Mouse (Mus musculus) heart, embryonic 11.5 days (tissue): ENCODE results near the gene Rdh19. TPM values are rescaled to one million over a fixed set of nuclear protein-coding genes. Genes with fewer than 3 reads are reported as not detected.
"Not testable (repeated sequence)": the region's sequence is repeated elsewhere in the genome, so short reads cannot be mapped to it uniquely, and the experiment has no call there.

Source experiments
- ATAC-seq: fragments of 200-750 bp; cut with Nextera tagmentation; replicated peaks from 2 replicates; pipeline ENCODE4 v1.8.0; 2017; ENCODE audit warnings: moderate library complexity; ENCODE audit not compliant: insufficient number of reproducible peaks, low FRiP score, low TSS enrichment
- H3K27ac ChIP-seq: fragments of 300-500 bp; sonication (generic); 2 replicates; pipeline ENCODE4 v1.5.1; 2014; ENCODE audit warnings: mild to moderate bottlenecking, low read depth, low read length
- H3K27me3 ChIP-seq: fragments of 300-500 bp; sonication (generic); 2 replicates; pipeline ENCODE4 v1.6.1; 2014; ENCODE audit warnings: mild to moderate bottlenecking, low read length, mixed read lengths; ENCODE audit not compliant: control insufficient read depth, insufficient read depth
- H3K36me3 ChIP-seq: fragments of 300-500 bp; sonication (generic); 2 replicates; pipeline ENCODE4 v1.6.1; 2014; ENCODE audit warnings: mild to moderate bottlenecking, low read length, moderate library complexity, mixed read lengths; ENCODE audit not compliant: control insufficient read depth, insufficient read depth
- H3K4me1 ChIP-seq: fragments of 300-500 bp; sonication (generic); 2 replicates; pipeline ENCODE4 v1.6.1; 2014; ENCODE audit warnings: low read length; ENCODE audit not compliant: control insufficient read depth, insufficient read depth
- H3K4me2 ChIP-seq: fragments of 300-500 bp; sonication (generic); 2 replicates; pipeline ENCODE4 v1.6.1; 2014; ENCODE audit warnings: mild to moderate bottlenecking, moderate library complexity
- H3K4me3 ChIP-seq: fragments of 300-500 bp; sonication (generic); 2 replicates; pipeline ENCODE4 v1.5.1; 2014; ENCODE audit warnings: low read depth, low read length
- H3K9ac ChIP-seq: fragments of 300-500 bp; sonication (generic); 2 replicates; pipeline ENCODE4 v1.6.1; 2014; ENCODE audit warnings: mild to moderate bottlenecking, low read depth, low read length, moderate library complexity
- H3K9me3 ChIP-seq: fragments of 300-500 bp; sonication (generic); replicated peaks from 2 replicates; pipeline ENCODE4 v1.6.1; 2016; ENCODE audit warnings: low read length; ENCODE audit not compliant: control insufficient read depth
- whole genome bisulfite sequencing: fragments of 180-500 bp; shearing (Covaris S2); extraction: QIAGEN DNeasy Blood & Tissue Kit; methylation state at CpG from one replicate; pipeline ENCODE4 v1.1.7; 2014; ENCODE audit not compliant: insufficient replicate concordance; 5-methylcytosine and 5-hydroxymethylcytosine counted together
- polyA plus RNA-seq: library from polyadenylated mRNA; unstranded; fragments of >200 nt; fragmentation: Nextera tagmentation; extraction: Ambion mirVana; gene quantifications from 2 replicates; pipeline ENCODE4 v1.2.1, GENCODE M21; 2014

Rdh19 gene
- polyA plus RNA-seq, 1 experiment from 2014 or later, result not detected

- Histone ChIP-seq H3K27me3 (no peaks in the 10 kb centered on the region), H3K4me2 (no peak overlapping the region), H3K4me3 (no peak overlapping the region), H3K36me3 (no peaks in the 10 kb centered on the region), H3K27ac (no peak overlapping the region), H3K9me3 (no peaks in the 10 kb centered on the region), H3K4me1 (no peaks in the 10 kb centered on the region), H3K9ac (no peak overlapping the region)
- 70% methylated on average over 3 of the region's 3 CpGs for WGBS
- ATAC-seq, result no peak
Observed at GRCm38 (mm10) chr10:127829121-127829520, 20.6 kb upstream of the Rdh19 start.

DNA sequence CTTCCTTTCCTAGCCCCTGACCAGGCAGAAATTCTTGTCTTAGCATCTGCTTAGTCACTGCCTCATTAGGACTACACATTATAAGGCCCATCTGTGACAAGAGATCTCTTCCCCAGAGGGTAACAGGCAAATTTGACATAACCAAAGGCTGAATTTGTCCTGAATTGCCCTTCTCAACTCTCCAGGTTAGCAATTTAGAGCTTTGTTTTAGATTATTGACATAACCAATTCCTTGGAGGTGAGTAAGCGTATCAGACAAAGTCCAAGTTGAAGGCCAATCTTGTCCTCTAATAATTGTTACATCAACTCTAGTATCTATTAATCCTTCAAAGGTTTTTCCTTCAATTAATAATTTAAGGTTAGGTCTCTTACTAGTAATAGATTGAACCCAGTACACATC lies 15.5 kb upstream of the Rdh19 start:
- not testable (repeated sequence) for H3K4me3 ChIP-seq, H3K4me1 ChIP-seq, H3K27ac ChIP-seq, H3K36me3 ChIP-seq, ATAC-seq, H3K9me3 ChIP-seq, H3K9ac ChIP-seq, H3K27me3 ChIP-seq, H3K4me2 ChIP-seq
- WGBS, result 90% methylated on average over 1 of the region's 1 CpGs

DNA sequence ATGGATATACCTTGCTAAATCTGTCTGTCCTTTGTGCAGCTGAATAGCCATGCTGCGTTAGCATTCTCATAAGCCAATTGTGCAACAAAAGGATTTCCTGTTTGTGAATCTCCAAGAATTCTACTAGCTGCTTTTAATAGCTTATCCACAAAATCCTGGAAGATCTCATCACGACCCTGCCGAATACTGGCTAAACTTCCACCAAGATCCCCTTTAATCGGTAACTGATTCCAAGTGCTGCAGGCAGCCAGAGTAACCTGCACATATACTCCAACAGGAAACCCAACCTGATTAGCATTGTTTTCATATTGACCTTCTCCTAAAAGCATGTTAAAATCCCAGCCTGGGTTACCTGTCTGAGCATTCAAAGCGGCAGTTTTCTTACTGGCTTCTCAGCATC lies 14.4 kb upstream of the Rdh19 start:
- H3K36me3 ChIP-seq, result no peaks in the 10 kb centered on the region
- ATAC-seq, result no peak
- no peaks in the 10 kb centered on the region for H3K9me3 ChIP-seq
- 75% methylated on average over 5 of the region's 5 CpGs for WGBS
- no peak overlapping the region for H3K9ac ChIP-seq
- H3K4me3 ChIP-seq, result no peak overlapping the region
- no peak overlapping the region for H3K4me2 ChIP-seq
- H3K27me3 ChIP-seq, result no peaks in the 10 kb centered on the region
- no peak overlapping the region for H3K27ac ChIP-seq
- no peaks in the 10 kb centered on the region for H3K4me1 ChIP-seq

DNA sequence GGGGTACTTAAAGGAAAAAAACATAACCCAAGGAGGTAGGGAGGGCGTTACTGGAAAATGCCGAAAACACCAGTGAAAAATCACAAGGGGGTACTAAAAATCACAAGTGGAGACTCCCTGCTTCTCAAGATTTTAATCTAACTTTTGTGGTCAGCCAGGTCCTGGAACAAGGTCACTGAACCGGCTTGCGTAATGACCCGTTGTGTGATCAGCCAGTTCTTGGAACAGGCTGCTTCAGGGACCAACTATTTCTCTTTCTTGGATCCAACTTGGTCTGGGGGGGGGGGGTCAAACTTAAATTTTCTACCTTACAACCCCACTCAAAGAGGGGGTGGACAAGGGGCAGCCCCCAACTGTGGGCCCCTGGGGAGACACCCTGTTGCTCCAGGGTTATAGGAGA lies 11.9 kb upstream of the Rdh19 start:
- H3K4me1 ChIP-seq, H3K27ac ChIP-seq, H3K36me3 ChIP-seq, ATAC-seq, H3K9ac ChIP-seq, H3K4me3 ChIP-seq, H3K9me3 ChIP-seq, H3K27me3 ChIP-seq, H3K4me2 ChIP-seq: not testable (repeated sequence)
- 86% methylated on average over 5 of the region's 5 CpGs for WGBS

DNA sequence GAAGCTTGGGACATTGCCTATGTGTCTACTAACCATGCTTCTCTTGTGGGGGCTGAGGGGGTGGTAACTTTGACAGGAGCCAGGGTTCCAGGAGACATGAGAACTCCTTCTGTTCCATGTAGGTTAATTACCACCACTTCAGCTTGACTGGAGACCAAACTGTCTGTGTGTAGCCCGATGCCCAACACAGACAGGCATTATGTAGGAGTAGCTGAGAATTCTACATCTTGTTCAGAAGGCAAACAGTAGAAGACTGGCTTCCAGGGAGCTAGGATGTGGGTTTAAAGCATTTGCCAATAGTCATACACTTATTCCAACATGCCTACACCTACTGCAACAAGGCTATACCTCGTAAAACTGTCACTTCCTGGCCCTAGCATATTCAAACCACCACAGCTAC lies 11.2 kb upstream of the Rdh19 start:
- no peaks in the 10 kb centered on the region for H3K27me3 ChIP-seq
- 76% methylated on average over 2 of the region's 2 CpGs for WGBS
- H3K9me3 ChIP-seq, result no peaks in the 10 kb centered on the region
- no peaks in the 10 kb centered on the region for H3K4me1 ChIP-seq
- no peaks in the 10 kb centered on the region for H3K36me3 ChIP-seq
- H3K27ac ChIP-seq, result no peak overlapping the region
- no peak overlapping the region for H3K4me3 ChIP-seq
- no peak overlapping the region for H3K4me2 ChIP-seq
- no peak for ATAC-seq
- no peak overlapping the region for H3K9ac ChIP-seq

- 62% methylated on average over 2 of the region's 2 CpGs for whole genome bisulfite sequencing
- H3K4me3 ChIP-seq, result no peak overlapping the region
- no peak overlapping the region for H3K9ac ChIP-seq
- no peak overlapping the region for H3K27ac ChIP-seq
- H3K27me3 ChIP-seq, result no peaks in the 10 kb centered on the region
- H3K4me1 ChIP-seq, result no peaks in the 10 kb centered on the region
- no peak overlapping the region for H3K4me2 ChIP-seq
- H3K9me3 ChIP-seq, result no peaks in the 10 kb centered on the region
- no peaks in the 10 kb centered on the region for H3K36me3 ChIP-seq
- ATAC-seq, result no peak
Observed at GRCm38 (mm10) chr10:127840776-127841175, 9.0 kb upstream of the Rdh19 start.

DNA sequence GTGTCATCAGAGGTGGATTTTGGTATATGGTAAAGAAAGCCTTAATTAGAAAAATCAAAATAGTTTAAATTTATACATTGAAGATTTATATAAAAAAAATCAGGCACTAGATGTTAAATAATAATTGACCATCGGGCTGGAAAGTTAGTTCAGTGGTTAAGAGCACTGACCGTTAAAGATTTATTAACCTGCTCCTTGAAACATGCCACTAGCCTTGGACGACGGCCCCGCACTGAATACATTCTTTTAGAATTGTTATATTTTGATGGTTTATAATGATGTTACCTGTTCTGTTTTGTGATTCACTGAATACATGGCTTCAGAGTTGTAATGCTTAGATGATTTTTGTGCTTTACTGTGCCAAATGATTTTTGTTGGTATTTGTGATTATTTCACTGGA lies 3.8 kb upstream of the Rdh19 start:
- not testable (repeated sequence) for H3K4me2 ChIP-seq, H3K36me3 ChIP-seq, H3K9me3 ChIP-seq, H3K27ac ChIP-seq, ATAC-seq, H3K9ac ChIP-seq, H3K4me1 ChIP-seq, H3K27me3 ChIP-seq, H3K4me3 ChIP-seq
- WGBS, result 84% methylated on average over 5 of the region's 5 CpGs

DNA sequence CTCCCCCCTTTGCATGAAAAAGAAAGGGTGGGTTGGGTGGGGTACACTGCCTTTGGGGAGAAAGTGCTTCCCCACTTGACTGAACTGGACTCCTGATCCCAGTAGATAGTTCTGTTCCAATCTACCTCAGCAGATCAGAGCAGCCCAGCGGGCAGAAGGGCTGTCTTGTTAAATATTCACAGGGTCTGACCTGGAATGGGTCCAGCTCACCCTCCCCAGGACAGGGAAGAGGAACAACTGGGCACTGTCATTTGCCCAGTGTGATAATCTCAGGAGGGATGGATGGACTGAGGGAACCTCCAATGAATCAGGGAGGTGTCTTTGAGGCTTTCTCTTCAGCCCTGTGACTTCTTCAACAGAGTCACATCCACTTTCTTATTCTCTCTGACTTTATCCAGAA lies 1.6 kb upstream of the Rdh19 start:
- no peaks in the 10 kb centered on the region for H3K4me1 ChIP-seq
- H3K9me3 ChIP-seq, result no peaks in the 10 kb centered on the region
- ATAC-seq, result no peak
- no peak overlapping the region for H3K9ac ChIP-seq
- H3K27me3 ChIP-seq, result no peaks in the 10 kb centered on the region
- WGBS, result 71% methylated on average over 1 of the region's 1 CpGs
- no peaks in the 10 kb centered on the region for H3K36me3 ChIP-seq
- no peak overlapping the region for H3K27ac ChIP-seq
- no peak overlapping the region for H3K4me3 ChIP-seq
- no peak overlapping the region for H3K4me2 ChIP-seq

DNA sequence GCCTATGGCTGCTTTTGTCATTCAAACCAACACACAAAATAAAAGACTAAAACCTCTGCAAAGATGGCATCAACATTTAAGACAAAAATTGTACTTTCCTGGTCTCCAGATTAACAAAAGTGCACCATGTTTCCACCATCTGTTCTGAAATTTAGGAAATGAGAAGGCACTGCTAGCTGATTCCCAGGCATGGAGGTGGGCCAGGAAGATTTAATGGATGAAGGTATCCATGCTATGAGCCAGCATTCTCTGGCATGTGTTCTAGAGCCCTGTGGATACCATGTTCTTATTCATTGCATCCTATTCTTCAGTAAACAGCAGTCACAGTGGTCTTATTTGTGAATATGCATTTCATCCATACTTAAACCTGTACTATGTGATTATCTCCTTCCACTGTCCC lies 6.6 kb downstream of the Rdh19 start:
- Histone ChIP-seq H3K4me3 (no peak overlapping the region), H3K27me3 (no peaks in the 10 kb centered on the region), H3K4me1 (no peaks in the 10 kb centered on the region), H3K36me3 (no peaks in the 10 kb centered on the region), H3K27ac (no peak overlapping the region), H3K4me2 (no peak overlapping the region), H3K9me3 (no peaks in the 10 kb centered on the region; the same call in 1 of the 2 replicates), H3K9ac (no peak overlapping the region)
- no peak for ATAC-seq
